Mouse (Mus musculus) mouse embryonic stem cell (cell line): Measurements from ENCODE around the gene Ifrd2.

Experiments used
- in situ Hi-C, 2 experiments: fragments of 300-500 bp; cut with MboI; formaldehyde crosslinking; loops; 1 replicate in 1 of 2; 3 replicates in 1 of 2; pipeline ENCODE4 v1.14.3; 2019 to 2020; ENCODE audit warnings: low sequenced_read_pairs in 2 of 2, low pct_unique_long_range_greater_than_20kb in 1 of 2, mixed read lengths in 1 of 2; ENCODE audit not compliant: unreplicated experiment in 1 of 2

Ifrd2 gene

GRCm38 (mm10) chr9:107586974-107587832 is at the start of gene Ifrd2:
TSS of gene Ifrd2 (plus strand) at chr9:107587642.
- in situ Hi-C loops = no loop called here

GRCm38 (mm10) chr9:107538231-107538630 is 49.2 kb upstream of the Ifrd2 start:
- in situ Hi-C loops = no loop called here

- in situ Hi-C loops = no loop called here
These were observed 48.7 kb upstream of the Ifrd2 start for GRCm38 (mm10) chr9:107538711-107539110.

- in situ Hi-C loops = no loop called here
These were observed 47.5 kb upstream of the Ifrd2 start for GRCm38 (mm10) chr9:107539940-107540339.

- in situ Hi-C loops = no loop called here
These were observed 47.0 kb upstream of the Ifrd2 start for GRCm38 (mm10) chr9:107540420-107540819.

- in situ Hi-C loops = no loop called here
These were observed 46.4 kb upstream of the Ifrd2 start for GRCm38 (mm10) chr9:107541005-107541404.

- in situ Hi-C loops = no loop called here
These were observed 45.7 kb upstream of the Ifrd2 start, which contains the start of the genes Cyb561d2 and Nprl2 for GRCm38 (mm10) chr9:107541474-107542351. TSS of gene Cyb561d2 (minus strand) at chr9:107542193. TSS of gene Nprl2 (plus strand) at chr9:107542226.

- in situ Hi-C loops = no loop called here
These were observed 45.1 kb upstream of the Ifrd2 start for GRCm38 (mm10) chr9:107542352-107542686.

GRCm38 (mm10) chr9:107542721-107543120 is 44.7 kb upstream of the Ifrd2 start:
- in situ Hi-C loops = no loop called here

GRCm38 (mm10) chr9:107543299-107543698 is 44.1 kb upstream of the Ifrd2 start:
- in situ Hi-C loops = no loop called here

GRCm38 (mm10) chr9:107544196-107544700 is 43.2 kb upstream of the Ifrd2 start:
- in situ Hi-C loops = no loop called here

GRCm38 (mm10) chr9:107544729-107545128 is 42.7 kb upstream of the Ifrd2 start:
- in situ Hi-C loops = no loop called here

- in situ Hi-C loops = no loop called here
These were observed 42.2 kb upstream of the Ifrd2 start for GRCm38 (mm10) chr9:107545199-107545598.

- in situ Hi-C loops = no loop called here
These were observed 41.8 kb upstream of the Ifrd2 start for GRCm38 (mm10) chr9:107545602-107546001.

GRCm38 (mm10) chr9:107547026-107547425 is 40.4 kb upstream of the Ifrd2 start, which contains the start of gene Zmynd10:
TSS of gene Zmynd10 (plus strand) at chr9:107547298.
- in situ Hi-C loops = no loop called here

GRCm38 (mm10) chr9:107547957-107548356 is 39.5 kb upstream of the Ifrd2 start:
- in situ Hi-C loops = no loop called here

- in situ Hi-C loops = no loop called here
These were observed 38.6 kb upstream of the Ifrd2 start for GRCm38 (mm10) chr9:107548820-107549219.

GRCm38 (mm10) chr9:107549297-107550074 is 38.0 kb upstream of the Ifrd2 start:
- in situ Hi-C loops = no loop called here
